Mouse (Mus musculus) liver, adult 2 months (tissue): ENCODE measurements around the gene Wipf1.

ENCODE experiments used
- CTCF ChIP-seq: fragments of 200-500 bp; IDR thresholded peaks from 2 replicates; pipeline ENCODE4 v1.5.1; 2011; ENCODE audit warnings: low read depth, low read length, control low read depth
- POLR2A ChIP-seq: fragments of 200-500 bp; IDR thresholded peaks from 2 replicates; pipeline ENCODE4 v1.6.1; 2011; ENCODE audit warnings: low read length, control low read depth; ENCODE audit not compliant: insufficient read depth; ENCODE audit errors: extremely low read depth

GRCm38 (mm10) chr2:73415892-73416291, 113.6 kb downstream of the Wipf1 start:
- TF ChIP-seq CTCF (no peak), POLR2A (no peak)
